ENCODE assay signal across 8 mouse cellular contexts in the genomic region with DNA sequence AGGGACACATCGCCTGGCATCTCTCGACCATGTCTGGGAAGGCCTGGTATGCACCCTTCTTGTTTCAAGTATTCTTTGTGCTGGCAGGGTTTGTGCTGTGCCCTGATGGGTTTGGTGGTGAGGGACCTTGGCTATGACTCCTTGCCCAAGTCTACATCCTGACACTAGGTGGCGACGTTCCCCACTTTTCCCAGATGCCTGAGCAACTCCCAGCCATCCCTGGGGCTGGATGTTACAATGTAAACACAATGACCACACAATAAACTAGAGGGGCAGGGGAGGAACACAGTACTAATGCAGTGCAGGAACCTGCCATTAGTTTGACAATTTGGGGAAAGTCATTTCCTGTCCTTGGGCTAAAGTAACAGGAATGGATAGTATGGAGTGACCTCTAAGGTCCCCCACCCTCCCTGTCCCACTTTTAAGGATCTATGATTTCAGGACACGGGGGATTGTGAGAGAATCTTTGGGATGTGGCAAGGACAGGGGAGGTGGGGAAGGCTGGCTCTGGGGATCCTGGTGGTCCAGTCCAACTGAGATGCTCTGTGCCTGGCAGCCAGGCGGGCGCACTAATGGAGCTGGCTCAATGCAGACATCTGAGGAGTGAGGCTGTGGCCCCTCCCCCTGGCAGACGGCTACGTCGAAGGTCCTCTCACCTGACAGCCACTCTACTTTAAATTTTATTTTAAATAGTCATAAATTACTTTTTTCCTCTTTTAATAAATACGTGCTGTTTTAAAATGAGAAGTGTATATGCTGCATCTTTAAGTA.
A peak's percentile ranks its signal among the peaks of the same experiment; 100 is the strongest.
DNase-seq lines count a peak whose midpoint lies in the region; ATAC-seq lines count a peak whose summit lies in the region.
"Had no signal": no experiment of that assay in that cellular context is flagged by ENCODE, and none has a peak within 500 bp of the region (broad histone marks: within the 10 kb centered on the region; RNA-seq: fewer than 3 reads in every experiment).

No protein-coding gene starts in this region.

- DNase-seq in R1 (ENCODE audit: low read depth, low spot score): peak; percentile 77
- DNase-seq in layer of hippocampus, adult 9-11 months: peak; percentile 69
- peak; percentile 91 for DNase-seq in lung, postnatal 36 days
- peak; percentile 71 for DNase-seq in right cerebral cortex, adult 18-20 months

- no peaks in the 10 kb centered on the region for H3K4me1 ChIP-seq in forebrain, embryonic 13.5 days
- H3K4me1 ChIP-seq in hindbrain, embryonic 13.5 days (replicated peaks): peaks cover 4% of the 10 kb centered on the region; the same call in 1 of the 2 replicates
- H3K4me1 ChIP-seq: liver, embryonic 15.5 days had no signal

- H3K4me2 ChIP-seq in forebrain, embryonic 13.5 days: no peak overlapping the region
- H3K4me2 ChIP-seq in hindbrain, embryonic 13.5 days: no peak overlapping the region
- H3K4me2 ChIP-seq: liver, embryonic 15.5 days had no signal

- no peaks in the 10 kb centered on the region for H3K9me3 ChIP-seq in forebrain, embryonic 13.5 days (replicated peaks)
- no peaks in the 10 kb centered on the region for H3K9me3 ChIP-seq in hindbrain, embryonic 13.5 days
- H3K9me3 ChIP-seq: liver, embryonic 15.5 days had no signal

- no peak overlapping the region for H3K27ac ChIP-seq in forebrain, embryonic 13.5 days
- H3K27ac ChIP-seq in hindbrain, embryonic 13.5 days: no peak overlapping the region
- H3K27ac ChIP-seq: liver, embryonic 15.5 days had no signal

- peak; percentile 59; the same call in 1 of the 2 replicates for ATAC-seq in cerebellum, adult (ENCODE audit: insufficient number of reproducible peaks, low FRiP score, low TSS enrichment)
- ATAC-seq in forebrain, embryonic 13.5 days: peak; percentile 80
- ATAC-seq in hindbrain, embryonic 13.5 days (ENCODE audit: low FRiP score): peak; percentile 52

- no peaks in the 10 kb centered on the region for H3K27me3 ChIP-seq in forebrain, embryonic 13.5 days
- H3K27me3 ChIP-seq in hindbrain, embryonic 13.5 days: no peaks in the 10 kb centered on the region
- H3K27me3 ChIP-seq: liver, embryonic 15.5 days had no signal

- no peak overlapping the region for H3K4me3 ChIP-seq in forebrain, embryonic 13.5 days
- no peak overlapping the region for H3K4me3 ChIP-seq in hindbrain, embryonic 13.5 days
- H3K4me3 ChIP-seq: liver, embryonic 15.5 days had no signal

- no peak overlapping the region for H3K9ac ChIP-seq in forebrain, embryonic 13.5 days
- H3K9ac ChIP-seq in hindbrain, embryonic 13.5 days: no peak overlapping the region
- H3K9ac ChIP-seq: liver, embryonic 15.5 days had no signal

- WGBS in forebrain, embryonic 13.5 days: 45% methylated on average over 11 of the region's 11 CpGs
- WGBS in hindbrain, embryonic 13.5 days: 48% methylated on average over 11 of the region's 11 CpGs

- H3K36me3 ChIP-seq in forebrain, embryonic 13.5 days (ENCODE audit: poor library complexity, severe bottlenecking): peaks cover 29% of the 10 kb centered on the region
- H3K36me3 ChIP-seq in hindbrain, embryonic 13.5 days: peaks cover 30% of the 10 kb centered on the region
